Mouse (Mus musculus): Measurements from ENCODE around the gene Cd276.

The Cd276 gene

GRCm38 (mm10) chr9:58513749-58514148 is 41.5 kb downstream of the Cd276 start:
- no peak for DNase-seq (ENCODE audit: low spot score)

- no peak for DNase-seq (ENCODE audit: low spot score)
These were observed 44.8 kb downstream of the Cd276 start for GRCm38 (mm10) chr9:58510452-58510851.

DNA sequence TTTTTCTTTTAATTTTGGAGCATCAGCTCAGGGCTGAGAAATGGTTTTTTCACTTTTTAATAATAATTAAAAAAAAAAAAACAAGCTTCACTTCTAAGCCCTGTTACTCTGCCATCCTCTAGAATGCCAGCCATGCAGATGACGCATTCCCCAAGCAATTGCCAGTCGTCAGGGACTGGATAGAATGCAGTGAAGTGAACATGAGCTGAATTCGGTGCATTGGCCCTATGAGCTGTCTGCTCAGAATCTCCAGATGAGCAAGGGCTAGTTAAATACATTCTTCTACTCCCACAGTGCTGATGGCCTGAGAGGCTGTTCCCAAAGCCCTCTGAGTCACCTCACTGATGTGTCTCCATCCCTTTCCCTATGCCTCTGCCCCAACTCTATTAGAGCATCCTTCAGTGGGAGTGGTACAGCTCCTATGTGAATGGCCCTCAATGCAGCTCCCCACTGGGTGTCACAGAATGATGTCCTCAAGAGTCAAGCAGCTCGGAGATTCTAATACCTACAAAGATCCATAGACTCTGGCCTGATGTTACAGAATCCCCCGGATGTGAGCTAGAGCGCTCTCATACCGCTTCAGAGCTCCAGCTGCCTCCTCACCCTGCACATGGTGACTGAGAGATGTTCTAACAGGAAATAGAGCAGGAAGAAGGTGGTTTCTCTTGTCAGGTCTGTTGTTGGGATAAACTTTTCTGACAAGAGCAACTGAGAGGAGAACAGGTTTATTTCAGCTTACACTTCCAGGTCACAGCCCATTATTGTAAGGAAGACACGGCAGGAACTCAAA is 47.8 kb downstream of the Cd276 start:
- no peak for DNase-seq (ENCODE audit: low spot score)

DNA sequence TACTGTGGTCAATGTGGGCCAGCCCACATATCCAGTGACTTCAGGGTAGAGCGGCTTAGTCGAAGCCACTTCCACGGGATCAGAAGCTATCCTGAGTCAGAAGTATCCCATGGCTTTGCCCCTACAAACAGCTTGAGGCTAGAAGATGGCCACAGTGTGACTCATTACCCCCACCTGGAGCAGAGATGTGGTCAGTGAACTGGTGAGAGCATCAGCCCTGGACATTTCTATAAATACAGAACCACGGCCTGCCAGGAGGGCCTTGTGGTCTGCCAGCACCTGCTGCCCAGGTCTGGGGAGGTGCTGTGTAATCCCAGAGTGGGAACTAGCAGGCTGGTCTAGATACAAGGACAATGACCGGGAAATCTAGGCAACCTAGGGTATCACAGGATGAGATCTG is 54.3 kb downstream of the Cd276 start:
- DNase-seq (ENCODE audit: low spot score) = no peak

DNA sequence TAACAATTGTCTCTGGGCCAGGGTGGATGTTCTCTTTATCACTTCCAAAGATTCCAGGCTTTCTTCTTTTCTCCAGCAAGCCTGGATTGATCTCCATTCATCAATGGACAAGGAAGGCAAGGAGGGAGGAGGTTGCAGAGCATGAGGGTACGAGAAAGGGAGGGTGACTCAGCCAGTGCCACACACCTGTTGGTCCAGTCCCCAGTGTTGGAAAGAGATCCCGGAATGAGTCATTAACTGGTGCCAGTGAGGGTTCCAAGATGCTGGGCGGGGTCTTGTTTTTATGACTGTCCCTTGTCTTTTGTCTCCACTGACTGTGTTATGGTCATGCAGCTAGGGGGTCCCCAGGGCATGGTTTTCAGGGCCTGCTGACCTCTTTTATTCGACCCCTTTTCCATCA is 57.3 kb downstream of the Cd276 start:
- no peak for DNase-seq (ENCODE audit: low spot score)

DNA sequence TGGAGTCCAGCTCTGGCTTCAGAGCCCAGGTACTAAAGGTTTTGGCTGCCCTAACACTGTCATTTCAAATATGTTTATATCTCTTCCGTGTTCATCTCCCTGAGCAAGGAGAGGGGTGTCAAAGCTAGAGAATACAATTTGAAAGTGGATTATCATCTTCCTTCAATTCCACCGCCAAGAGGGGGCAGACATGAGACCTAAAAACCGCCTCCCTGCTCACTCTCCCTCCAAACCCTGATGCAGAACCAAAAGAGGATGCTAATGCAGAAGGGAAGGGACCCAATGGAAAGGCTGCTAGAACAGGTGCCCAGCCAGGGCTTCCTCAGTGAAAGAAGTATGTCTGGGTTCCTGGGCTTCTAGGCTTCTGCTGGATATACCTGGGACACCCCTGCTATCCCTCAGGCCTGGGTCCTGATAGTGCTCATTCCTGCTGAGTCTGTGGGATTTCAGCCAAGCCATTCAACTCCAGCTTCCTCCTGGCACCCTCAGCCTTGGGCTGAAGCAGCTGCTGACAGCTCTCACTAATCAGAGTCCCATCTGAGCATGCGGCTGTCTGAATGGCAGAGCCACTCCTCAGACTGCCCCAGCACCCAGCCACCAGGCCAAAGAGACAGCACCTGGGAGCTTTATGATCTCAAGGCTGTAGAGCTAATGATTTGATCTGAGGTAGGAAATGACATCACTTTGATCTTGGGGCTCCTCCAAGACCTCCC is 58.6 kb downstream of the Cd276 start:
- no peak for DNase-seq (ENCODE audit: low spot score)

DNA sequence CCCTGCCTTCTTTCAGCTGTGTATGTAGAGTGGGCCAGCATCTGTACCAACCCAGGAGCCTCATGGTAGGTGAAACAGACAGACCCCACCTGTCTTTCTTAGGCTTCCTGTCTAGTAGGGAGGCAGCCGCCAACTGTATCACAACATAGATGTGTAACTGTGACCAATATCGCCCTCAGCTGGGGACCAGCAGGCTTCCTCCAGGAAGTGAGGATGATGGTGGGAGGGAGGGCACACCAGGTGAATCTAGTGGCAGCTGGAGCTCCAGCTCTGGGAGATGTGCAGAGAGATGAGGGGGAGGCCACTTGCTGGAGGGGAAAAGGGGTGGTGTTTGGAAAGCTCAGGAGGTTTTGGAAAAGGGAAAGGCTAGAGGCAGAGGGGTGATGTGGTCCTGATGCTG is 60.2 kb downstream of the Cd276 start:
- no peak for DNase-seq (ENCODE audit: low spot score)

DNA sequence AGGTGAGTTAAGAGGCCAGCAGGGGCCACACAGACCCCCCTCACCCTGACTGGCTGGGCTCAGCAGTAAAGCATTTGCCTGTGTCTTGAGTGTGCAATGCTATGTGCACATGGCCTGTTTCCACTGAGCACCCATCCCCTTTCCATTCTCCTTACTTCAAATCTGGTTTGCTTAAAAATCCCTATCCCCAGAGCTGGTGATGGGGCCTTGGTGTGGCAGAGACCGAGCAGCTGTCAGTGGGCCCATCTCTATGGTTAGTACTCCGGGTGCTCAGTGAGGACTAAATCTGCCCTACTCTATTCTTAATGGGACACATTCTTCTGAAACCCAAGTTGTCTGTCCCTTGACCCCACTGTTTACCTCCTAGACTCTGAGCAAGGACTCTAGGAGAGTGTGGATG is 64.8 kb downstream of the Cd276 start:
- DNase-seq (ENCODE audit: low spot score) = no peak

DNA sequence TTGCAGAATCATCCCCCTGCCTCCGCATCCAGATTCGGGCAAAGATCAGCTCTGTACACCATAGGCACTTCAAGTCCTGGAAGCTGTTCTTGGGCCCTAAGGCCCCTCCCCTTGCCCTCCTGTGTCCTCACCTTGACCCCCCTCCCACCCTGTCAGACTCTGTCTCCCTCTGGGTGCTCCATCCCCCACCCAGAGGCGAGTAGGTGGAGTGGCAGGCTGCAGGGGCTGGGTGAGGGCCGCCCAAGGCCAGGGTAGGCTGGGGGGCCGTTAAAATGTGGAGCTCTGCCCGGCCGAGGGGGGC is 65.4 kb downstream of the Cd276 start:
- no peak for DNase-seq (ENCODE audit: low spot score)

DNA sequence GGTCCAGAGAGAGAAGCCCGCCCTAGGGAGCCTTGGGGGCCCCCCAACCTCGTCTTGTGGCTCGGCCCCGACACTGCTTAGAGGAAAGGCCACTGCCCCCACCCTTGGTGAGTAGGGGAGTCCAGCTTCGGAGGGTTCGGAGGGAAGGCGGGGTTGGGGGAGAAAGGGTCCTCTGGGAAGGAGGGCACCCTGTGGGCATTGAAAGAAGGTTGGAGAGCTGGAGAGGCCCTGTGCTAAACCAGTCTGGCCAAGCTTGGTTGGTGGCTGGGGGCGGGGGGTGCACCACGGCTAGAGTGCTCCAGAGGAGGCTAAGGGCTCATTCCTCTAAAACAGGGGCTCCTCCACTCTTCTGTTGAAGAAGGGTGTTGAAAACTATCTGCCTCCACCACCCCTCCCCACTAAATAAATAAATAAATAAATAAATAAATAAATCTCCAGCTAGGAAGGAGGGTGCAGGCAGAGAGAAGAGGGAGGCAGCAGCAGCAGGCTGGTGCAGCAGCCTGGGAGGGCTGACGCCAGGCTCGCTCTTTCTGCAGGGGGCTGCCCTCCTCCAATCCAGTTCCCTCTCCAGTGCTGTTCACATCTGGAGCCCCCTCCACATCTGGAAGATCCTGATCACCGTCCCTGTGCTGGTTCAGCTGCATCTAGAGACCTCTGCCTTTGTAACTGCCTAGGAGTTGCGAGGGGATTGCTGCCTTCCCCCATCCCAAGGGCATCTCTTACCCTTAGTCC is 65.9 kb downstream of the Cd276 start:
- no peak for DNase-seq (ENCODE audit: low spot score)

DNA sequence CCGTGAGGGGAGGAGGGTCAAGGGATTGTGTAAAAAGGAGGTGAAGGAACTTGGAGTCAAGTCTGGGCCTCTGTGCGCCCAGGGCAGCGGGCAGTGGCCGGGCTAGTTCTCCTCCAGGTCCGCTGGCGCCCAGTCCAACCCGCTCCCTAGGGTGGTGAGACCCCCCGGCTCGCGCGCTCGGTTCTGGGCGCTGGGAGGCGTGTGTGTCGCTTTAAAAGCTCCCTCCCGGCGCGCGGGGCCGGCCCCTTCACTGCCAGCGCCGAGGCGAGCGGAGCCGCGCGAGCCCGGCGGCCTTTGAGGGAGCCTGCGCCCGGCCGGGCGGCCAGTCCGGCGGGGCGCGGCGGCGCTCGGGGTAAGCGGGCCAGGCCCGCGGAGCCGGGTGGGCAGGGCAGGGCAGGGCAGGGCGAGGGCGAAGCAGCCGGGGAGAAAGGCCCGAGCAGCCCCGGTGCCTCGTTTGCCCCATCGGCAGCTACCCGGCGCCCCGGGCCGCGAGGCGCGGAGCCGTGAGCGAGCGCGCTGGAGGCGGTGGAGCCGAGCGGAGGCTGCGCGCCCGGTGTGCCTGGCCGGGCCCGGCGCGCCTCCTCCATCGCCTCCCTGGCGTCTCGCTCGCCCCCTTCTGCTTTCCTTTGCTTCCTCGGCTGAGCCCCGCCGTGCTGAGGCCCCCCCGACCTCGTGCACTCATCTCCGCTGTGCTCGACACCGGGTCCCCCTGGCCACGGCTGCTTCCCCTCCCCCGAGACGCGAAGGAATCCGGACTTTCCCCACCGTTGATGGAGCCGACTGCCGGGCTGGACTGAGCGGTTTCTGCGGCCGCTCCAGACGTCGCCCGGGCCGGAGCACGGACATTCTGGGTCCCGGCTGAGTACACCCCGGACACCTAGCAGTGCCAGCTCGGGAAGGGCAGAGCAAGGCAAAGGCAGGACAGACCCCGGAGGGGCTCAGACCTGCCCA is 67.1 kb downstream of the Cd276 start, which contains the start of gene Insyn1:
TSS of gene Insyn1 (plus strand) at position 753 of the 951 bp plus-strand sequence.
- DNase-seq (ENCODE audit: low spot score) = peak; percentile 74

DNA sequence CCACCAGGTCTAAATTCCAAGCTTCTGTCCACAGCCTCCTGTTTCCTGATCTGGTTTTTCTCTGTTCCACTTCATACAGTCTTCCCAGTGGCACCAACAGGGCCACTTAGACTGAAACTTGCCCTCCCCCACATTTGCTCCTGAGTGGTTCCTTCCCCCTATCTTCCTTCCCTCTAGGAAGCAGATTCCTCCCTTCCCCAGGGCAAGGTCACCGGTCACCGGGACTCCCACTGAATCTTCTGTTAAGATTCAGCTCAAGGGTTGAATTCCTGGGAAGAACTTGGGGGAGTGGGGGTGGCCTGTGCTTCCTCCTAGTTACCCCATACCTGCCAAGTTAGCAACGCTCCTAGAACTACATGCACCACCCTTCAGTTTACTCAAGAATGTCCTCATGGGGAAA is 68.2 kb downstream of the Cd276 start:
- DNase-seq (ENCODE audit: low spot score) = no peak

All from ovary, postnatal 36 days (tissue).